Mouse (Mus musculus): ENCODE data around the gene Smg6. TPM values are rescaled to one million over a fixed set of nuclear protein-coding genes. Genes with fewer than 3 reads are reported as not detected.
A peak's percentile ranks its signal among the peaks of the same experiment; 100 is the strongest.

The Smg6 gene
- polyA plus RNA-seq, 1 experiment: 40.8 TPM

GRCm38 (mm10) chr11:75012997-75013694 lies 87.5 kb downstream of the Smg6 start:
- WGBS: 23% methylated on average over 12 of the region's 12 CpGs
- H3K4me1 ChIP-seq (ENCODE audit: control insufficient read depth, insufficient read depth, low read length): peaks cover 20% of the 10 kb centered on the region
- no peak overlapping the region for H3K4me3 ChIP-seq (replicated peaks; ENCODE audit: extremely low read depth, low read depth, low read length)
- DNase-seq: peak; percentile 28
- TF ChIP-seq CTCF (IDR thresholded peaks at IDR 0.05; ENCODE audit: insufficient read depth, low read length) (no peak), POLR2A (IDR thresholded peaks at IDR 0.05; ENCODE audit: borderline replicate concordance, extremely low read depth, low read depth, low read length) (peak; percentile 22; the same call in 1 of the 2 replicates)

GRCm38 (mm10) chr11:75013764-75014695 lies 88.4 kb downstream of the Smg6 start:
- no peak for DNase-seq
- Histone ChIP-seq H3K4me1 (ENCODE audit: control insufficient read depth, insufficient read depth, low read length) (peaks cover 20% of the 10 kb centered on the region), H3K4me3 (replicated peaks; ENCODE audit: extremely low read depth, low read depth, low read length) (no peak overlapping the region)
- WGBS: 78% methylated on average over 12 of the region's 12 CpGs
- TF ChIP-seq CTCF (IDR thresholded peaks at IDR 0.05; ENCODE audit: insufficient read depth, low read length): no peak
- TF ChIP-seq POLR2A (IDR thresholded peaks at IDR 0.05; ENCODE audit: borderline replicate concordance, extremely low read depth, low read depth, low read length): no peak

- 73% methylated on average over 4 of the region's 4 CpGs for WGBS
- TF ChIP-seq POLR2A (IDR thresholded peaks at IDR 0.05; ENCODE audit: borderline replicate concordance, extremely low read depth, low read depth, low read length) (no peak), CTCF (IDR thresholded peaks at IDR 0.05; ENCODE audit: insufficient read depth, low read length) (no peak)
- Histone ChIP-seq H3K4me1 (ENCODE audit: control insufficient read depth, insufficient read depth, low read length) (peaks cover 20% of the 10 kb centered on the region), H3K4me3 (replicated peaks; ENCODE audit: extremely low read depth, low read depth, low read length) (no peak overlapping the region)
- no peak for DNase-seq
Measured at GRCm38 (mm10) chr11:75014816-75015215, 89.2 kb downstream of the Smg6 start.

GRCm38 (mm10) chr11:75015453-75015871 lies 89.8 kb downstream of the Smg6 start:
- no peak for TF ChIP-seq POLR2A (IDR thresholded peaks at IDR 0.05; ENCODE audit: borderline replicate concordance, extremely low read depth, low read depth, low read length)
- no peak for TF ChIP-seq CTCF (IDR thresholded peaks at IDR 0.05; ENCODE audit: insufficient read depth, low read length)
- WGBS: 27% methylated on average over 7 of the region's 7 CpGs
- H3K4me1 ChIP-seq (ENCODE audit: control insufficient read depth, insufficient read depth, low read length): peaks cover 20% of the 10 kb centered on the region
- H3K4me3 ChIP-seq (replicated peaks; ENCODE audit: extremely low read depth, low read depth, low read length): no peak overlapping the region
- no peak for DNase-seq

GRCm38 (mm10) chr11:75016309-75016860 lies 90.8 kb downstream of the Smg6 start:
- H3K4me3 ChIP-seq (replicated peaks; ENCODE audit: extremely low read depth, low read depth, low read length): no peak overlapping the region
- TF ChIP-seq POLR2A (IDR thresholded peaks at IDR 0.05; ENCODE audit: borderline replicate concordance, extremely low read depth, low read depth, low read length): no peak
- no peak for TF ChIP-seq CTCF (IDR thresholded peaks at IDR 0.05; ENCODE audit: insufficient read depth, low read length)
- peaks cover 20% of the 10 kb centered on the region for H3K4me1 ChIP-seq (ENCODE audit: control insufficient read depth, insufficient read depth, low read length)
- no peak for DNase-seq
- 69% methylated on average over 5 of the region's 5 CpGs for WGBS

- DNase-seq: no peak
- 86% methylated on average over 2 of the region's 2 CpGs for WGBS
- H3K4me3 ChIP-seq (replicated peaks; ENCODE audit: extremely low read depth, low read depth, low read length): no peak overlapping the region
- H3K4me1 ChIP-seq (ENCODE audit: control insufficient read depth, insufficient read depth, low read length): peaks cover 18% of the 10 kb centered on the region
- TF ChIP-seq CTCF (IDR thresholded peaks at IDR 0.05; ENCODE audit: insufficient read depth, low read length) (no peak), POLR2A (IDR thresholded peaks at IDR 0.05; ENCODE audit: borderline replicate concordance, extremely low read depth, low read depth, low read length) (no peak)
Measured at GRCm38 (mm10) chr11:75017831-75018230, 92.2 kb downstream of the Smg6 start.

- Histone ChIP-seq H3K4me1 (ENCODE audit: control insufficient read depth, insufficient read depth, low read length) (peaks cover 3% of the 10 kb centered on the region), H3K4me3 (replicated peaks; ENCODE audit: extremely low read depth, low read depth, low read length) (no peak overlapping the region)
- 71% methylated on average over 3 of the region's 3 CpGs for WGBS
- TF ChIP-seq CTCF (IDR thresholded peaks at IDR 0.05; ENCODE audit: insufficient read depth, low read length): no peak
- no peak for TF ChIP-seq POLR2A (IDR thresholded peaks at IDR 0.05; ENCODE audit: borderline replicate concordance, extremely low read depth, low read depth, low read length)
- DNase-seq: no peak
Measured at GRCm38 (mm10) chr11:75026977-75027376, 101.4 kb downstream of the Smg6 start.

GRCm38 (mm10) chr11:75027616-75028015 lies 102.0 kb downstream of the Smg6 start:
- no peak for DNase-seq
- 66% methylated on average over 2 of the region's 2 CpGs for WGBS

GRCm38 (mm10) chr11:75031251-75031650 lies 105.6 kb downstream of the Smg6 start:
- WGBS: 28% methylated on average over 2 of the region's 2 CpGs
- H3K4me1 ChIP-seq (ENCODE audit: control insufficient read depth, insufficient read depth, low read length): peaks cover 9% of the 10 kb centered on the region
- TF ChIP-seq POLR2A (IDR thresholded peaks at IDR 0.05; ENCODE audit: borderline replicate concordance, extremely low read depth, low read depth, low read length): no peak
- no peak for TF ChIP-seq CTCF (IDR thresholded peaks at IDR 0.05; ENCODE audit: insufficient read depth, low read length)
- H3K4me3 ChIP-seq (replicated peaks; ENCODE audit: extremely low read depth, low read depth, low read length): no peak overlapping the region
- no peak for DNase-seq

More at GRCm38 (mm10) chr11:75027616-75028015, 102.0 kb downstream of the Smg6 start:
- Histone ChIP-seq H3K4me3 (replicated peaks; ENCODE audit: extremely low read depth, low read depth, low read length) (no peak overlapping the region), H3K4me1 (ENCODE audit: control insufficient read depth, insufficient read depth, low read length) (peaks cover 3% of the 10 kb centered on the region)
- TF ChIP-seq CTCF (IDR thresholded peaks at IDR 0.05; ENCODE audit: insufficient read depth, low read length) (no peak), POLR2A (IDR thresholded peaks at IDR 0.05; ENCODE audit: borderline replicate concordance, extremely low read depth, low read depth, low read length) (no peak)

Data from lung, adult 2 months (tissue).